19 mouse cellular contexts compared by ENCODE assay signal in genomic region chr15:60814542-60814941, GRCm38 (mm10).
"Had no signal": no experiment of that assay in that cellular context is flagged by ENCODE, and none has a peak within 500 bp of the region (broad histone marks: within the 10 kb centered on the region; RNA-seq: fewer than 3 reads in every experiment).

No protein-coding gene starts in this region.

- ATAC-seq: midbrain, embryonic 16.5 days had no signal

- H3K9ac ChIP-seq: lung, embryonic 14.5 days; midbrain, embryonic 12.5 days; neural tube, embryonic 13.5 days; neural tube, embryonic 15.5 days had no signal

- DNase-seq: lung, adult 18-20 months; lung, embryonic 14.5 days; lung, postnatal 10 days; lung, postnatal 4 days; midbrain, embryonic 14.5 days; retina, postnatal 1 day; right cerebral cortex, adult 18-20 months; right cerebral cortex, postnatal 25 days; right cerebral cortex, postnatal 4 days; spleen, adult 18-20 months; thymus, adult 18-20 months; thymus, postnatal 14 days; thymus, postnatal 36 days had no signal

- H3K4me1 ChIP-seq: neural tube, embryonic 13.5 days; neural tube, embryonic 15.5 days had no signal

- H3K36me3 ChIP-seq: midbrain, embryonic 12.5 days; neural tube, embryonic 13.5 days; neural tube, embryonic 15.5 days had no signal

- H3K27ac ChIP-seq: midbrain, embryonic 10.5 days; midbrain, embryonic 12.5 days; neural tube, embryonic 13.5 days; neural tube, embryonic 15.5 days had no signal

- H3K4me2 ChIP-seq: lung, embryonic 14.5 days; midbrain, embryonic 12.5 days; neural tube, embryonic 13.5 days; neural tube, embryonic 15.5 days had no signal

- H3K9me3 ChIP-seq: midbrain, embryonic 10.5 days; midbrain, embryonic 12.5 days; neural tube, embryonic 13.5 days; neural tube, embryonic 15.5 days had no signal

- H3K4me3 ChIP-seq: midbrain, embryonic 10.5 days; midbrain, embryonic 12.5 days; myocyte; neural tube, embryonic 13.5 days; neural tube, embryonic 15.5 days had no signal

- H3K27me3 ChIP-seq: midbrain, embryonic 12.5 days; neural tube, embryonic 13.5 days; neural tube, embryonic 15.5 days had no signal
